Mouse (Mus musculus) heart, postnatal 0 days (tissue): ENCODE measurements around the gene Socs3. TPM values are rescaled to one million over a fixed set of nuclear protein-coding genes. Genes with fewer than 3 reads are reported as not detected.
A peak's percentile ranks its signal among the peaks of the same experiment; 100 is the strongest.

Source experiments
- ATAC-seq: fragments of 200-750 bp; cut with Nextera tagmentation; 2 replicates; pipeline ENCODE4 v1.8.0; 2017; ENCODE audit warnings: low read depth, moderate number of reproducible peaks, moderate library complexity; ENCODE audit not compliant: insufficient read depth
- DNase-seq: peaks from one replicate; pipeline ENCODE4 v3.0.0-alpha.2; 2016; ENCODE audit warnings: low spot score
- H3K27ac ChIP-seq: fragments of 300-500 bp; sonication (generic); 2 replicates; pipeline ENCODE4 v1.5.1; 2014; ENCODE audit warnings: low read depth, mild to moderate bottlenecking
- H3K27me3 ChIP-seq: fragments of 300-500 bp; sonication (generic); 2 replicates; pipeline ENCODE4 v1.6.1; 2014; ENCODE audit warnings: low read length, mixed read lengths; ENCODE audit not compliant: control insufficient read depth, insufficient read depth
- H3K36me3 ChIP-seq: fragments of 300-500 bp; sonication (generic); replicated peaks from 2 replicates; pipeline ENCODE4 v1.6.1; 2014; ENCODE audit warnings: low read length, mixed read lengths; ENCODE audit not compliant: control insufficient read depth, insufficient read depth
- H3K4me1 ChIP-seq: fragments of 300-500 bp; sonication (generic); 2 replicates; pipeline ENCODE4 v1.6.1; 2014; ENCODE audit warnings: antibody characterized with exemption; ENCODE audit not compliant: control insufficient read depth, insufficient read depth
- H3K4me2 ChIP-seq: fragments of 300-500 bp; sonication (generic); 2 replicates; pipeline ENCODE4 v1.6.1; 2014; ENCODE audit warnings: low read depth, mild to moderate bottlenecking, low read length, moderate library complexity
- H3K4me3 ChIP-seq: fragments of 300-500 bp; sonication (generic); 2 replicates; pipeline ENCODE4 v1.5.1; 2014; ENCODE audit warnings: low read depth, low read length
- H3K9ac ChIP-seq: fragments of 300-500 bp; sonication (generic); replicated peaks from 2 replicates; pipeline ENCODE4 v1.6.1; 2014; ENCODE audit warnings: low read depth, low read length, mixed read lengths
- H3K9me3 ChIP-seq: fragments of 300-500 bp; sonication (generic); replicated peaks from 2 replicates; pipeline ENCODE4 v1.6.1; 2016; ENCODE audit warnings: low read length; ENCODE audit not compliant: control insufficient read depth
- CTCF ChIP-seq: IDR thresholded peaks from 2 replicates; pipeline ENCODE4 v1.5.1; 2016; ENCODE audit warnings: antibody characterized with exemption, control low read depth, low read depth
- EP300 ChIP-seq: IDR thresholded peaks from 2 replicates; pipeline ENCODE4 v1.6.1; 2016; ENCODE audit warnings: antibody characterized with exemption, low read depth
- WGBS: fragments of 180-500 bp; shearing (Covaris S2); extraction: QIAGEN DNeasy Blood & Tissue Kit; methylation state at CpG from one replicate; pipeline ENCODE4 v1.1.7; 2014; 5-methylcytosine and 5-hydroxymethylcytosine counted together
- polyA plus RNA-seq: library from polyadenylated mRNA; unstranded; fragments of >200 nt; fragmentation: Nextera tagmentation; extraction: Ambion mirVana; gene quantifications from 2 replicates; pipeline ENCODE4 v1.2.1, GENCODE M21; 2015
- total RNA-seq: library from RNA; depleted of rRNA; stranded (reverse); fragments of >200 nt; gene quantifications from 2 replicates; pipeline ENCODE4 v1.2.3, GENCODE M21; 2014; ENCODE audit warnings: low replicate concordance

Socs3 gene
- total and polyA plus RNA-seq, 2 experiments from 2014 or later: 4.0 to 5.7 TPM

DNA sequence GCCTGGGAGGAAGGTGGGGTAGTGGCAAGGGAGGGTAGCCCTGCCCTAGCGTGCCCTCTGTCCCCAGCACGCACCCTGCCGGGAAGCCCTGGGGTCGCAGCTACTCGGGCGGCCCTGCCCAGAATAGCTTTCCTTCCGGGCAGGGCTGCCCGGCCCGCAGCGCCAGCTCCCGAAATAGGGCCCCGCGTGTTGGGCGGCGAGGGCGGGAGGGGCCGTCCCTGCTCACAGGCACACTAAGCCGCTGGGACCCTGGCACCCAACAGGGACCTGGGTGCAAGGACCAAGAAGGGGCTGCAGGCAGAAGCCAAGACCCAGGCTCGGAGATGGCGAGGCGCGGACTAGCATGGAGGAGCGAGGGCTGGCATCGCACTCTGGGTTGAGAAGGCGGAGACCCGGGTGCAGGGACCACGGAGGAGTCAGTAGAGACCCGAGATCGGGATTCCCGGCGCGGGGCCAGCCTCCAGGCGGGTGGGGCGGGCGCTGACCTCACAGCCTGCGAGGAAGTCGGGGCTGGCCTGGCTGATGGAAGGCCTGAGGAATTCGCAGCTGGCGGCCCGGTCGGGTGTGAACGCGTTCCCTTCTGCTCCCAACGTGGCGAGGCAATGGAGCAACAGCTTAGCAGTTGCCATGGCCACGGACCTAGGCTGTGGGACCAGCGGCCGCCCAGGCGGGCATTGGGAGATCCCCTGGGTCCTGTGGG lies 20.3 kb downstream of the Socs3 start:
- TF ChIP-seq EP300 (peak; percentile 21; the same call in 1 of the 2 replicates), CTCF (0 out of 2 replicates have a peak, but pooled peaks have one; percentile 9)
- ATAC-seq: peak; percentile 91
- H3K9ac ChIP-seq: peak overlapping the region; percentile 32
- H3K9me3 ChIP-seq: no peaks in the 10 kb centered on the region
- H3K4me2 ChIP-seq: peak overlapping the region; percentile 67
- 2% methylated on average over 49 of the region's 49 CpGs for WGBS
- H3K27ac ChIP-seq: peak overlapping the region; percentile 79
- peak overlapping the region; percentile 31 for H3K4me3 ChIP-seq
- peaks cover 18% of the 10 kb centered on the region for H3K4me1 ChIP-seq
- H3K27me3 ChIP-seq: no peaks in the 10 kb centered on the region
- no peaks in the 10 kb centered on the region for H3K36me3 ChIP-seq
- DNase-seq: peak; percentile 92

DNA sequence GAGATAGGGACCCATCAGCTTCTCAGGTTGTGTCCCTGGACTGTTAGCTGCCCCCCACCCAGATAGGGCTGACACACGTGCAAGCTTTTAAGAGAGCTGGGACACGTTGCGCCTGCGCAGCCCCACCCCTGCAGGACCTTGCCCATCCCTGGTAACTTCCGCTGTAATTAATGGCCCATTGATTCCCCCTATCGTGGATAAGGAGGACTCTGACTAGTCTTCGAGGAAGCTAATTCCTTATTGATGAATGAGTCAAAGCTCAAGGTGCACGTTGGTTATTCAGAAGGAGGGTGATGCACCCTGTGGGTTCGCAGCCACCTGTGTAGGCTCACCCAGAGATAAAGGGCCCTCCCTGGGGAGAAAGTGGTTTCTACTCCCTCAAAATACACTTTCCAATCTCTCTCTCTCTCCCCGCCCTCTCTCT lies 22.8 kb downstream of the Socs3 start:
- no peaks in the 10 kb centered on the region for H3K9me3 ChIP-seq
- no peak overlapping the region for H3K27ac ChIP-seq
- H3K4me3 ChIP-seq: no peak overlapping the region
- no peaks in the 10 kb centered on the region for H3K27me3 ChIP-seq
- H3K9ac ChIP-seq: no peak overlapping the region
- ATAC-seq (no peak), DNase-seq (no peak)
- 71% methylated on average over 10 of the region's 10 CpGs for WGBS
- no peak for TF ChIP-seq EP300
- TF ChIP-seq CTCF: no peak
- H3K4me1 ChIP-seq: peaks cover 12% of the 10 kb centered on the region
- H3K4me2 ChIP-seq: no peak overlapping the region
- H3K36me3 ChIP-seq: no peaks in the 10 kb centered on the region

DNA sequence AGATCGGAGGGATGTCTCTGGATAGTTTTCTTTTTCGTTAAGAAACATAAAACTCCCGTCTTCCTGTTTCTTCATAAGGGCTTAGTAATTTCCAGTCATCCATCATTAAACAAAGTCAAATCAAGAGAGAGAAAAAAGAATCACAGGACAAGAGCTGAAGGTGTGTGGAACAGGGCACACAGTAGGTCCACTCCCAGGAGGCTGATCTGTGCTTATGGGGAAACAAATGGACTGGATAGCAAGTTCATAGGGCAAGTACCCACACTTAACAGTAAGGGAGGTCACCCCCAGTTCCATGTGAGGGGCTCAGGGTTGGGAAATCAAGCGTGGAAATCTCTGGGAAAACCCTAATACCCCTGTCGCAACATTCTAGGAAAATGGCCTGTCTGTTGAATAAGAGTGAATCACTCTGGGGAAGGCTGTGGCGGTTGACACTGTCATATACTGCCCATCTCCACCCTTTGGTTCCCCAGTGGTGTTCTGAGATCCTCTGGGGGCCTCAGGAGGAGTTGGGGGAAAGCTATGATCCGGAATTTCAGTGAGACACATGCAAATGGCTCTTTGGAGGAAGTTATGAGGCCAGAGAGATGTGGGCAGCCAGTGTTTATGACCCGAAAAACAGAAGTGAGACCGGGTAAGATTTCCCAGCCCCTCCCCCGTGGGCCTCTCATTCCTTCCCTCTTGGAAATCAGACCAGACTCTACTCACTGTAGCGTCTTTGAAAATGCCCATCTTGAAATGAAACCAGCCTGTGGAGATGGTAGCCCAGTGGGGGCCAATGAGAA lies 23.5 kb downstream of the Socs3 start:
- no peak overlapping the region for H3K9ac ChIP-seq
- H3K4me3 ChIP-seq: no peak overlapping the region
- H3K36me3 ChIP-seq: no peaks in the 10 kb centered on the region
- WGBS: 79% methylated on average over 11 of the region's 11 CpGs
- TF ChIP-seq CTCF: no peak
- TF ChIP-seq EP300: no peak
- H3K9me3 ChIP-seq: no peaks in the 10 kb centered on the region
- no peaks in the 10 kb centered on the region for H3K27me3 ChIP-seq
- DNase-seq: no peak
- H3K4me1 ChIP-seq: peaks cover 12% of the 10 kb centered on the region
- ATAC-seq: no peak
- no peak overlapping the region for H3K27ac ChIP-seq
- H3K4me2 ChIP-seq: no peak overlapping the region

DNA sequence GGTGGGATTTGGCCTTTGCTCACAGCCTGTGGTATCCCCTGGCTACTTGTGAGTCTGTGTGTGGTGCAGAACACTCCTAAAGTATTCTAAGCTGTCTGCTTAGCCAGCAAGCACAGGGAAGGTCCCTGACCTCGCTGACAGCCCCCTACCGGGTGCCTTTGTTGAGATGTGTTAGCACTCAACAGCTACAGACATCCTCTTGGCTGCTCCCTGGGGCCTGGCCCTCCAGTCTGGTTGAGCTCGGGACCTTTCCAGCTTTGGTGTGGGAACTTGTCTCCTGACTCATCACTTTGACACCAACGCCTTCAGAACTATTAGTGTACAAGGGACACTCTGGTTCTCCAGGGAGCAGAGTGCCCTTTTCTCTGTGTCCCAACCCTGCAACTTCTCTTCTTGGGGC lies 28.0 kb downstream of the Socs3 start:
- Histone ChIP-seq H3K4me2 (no peak overlapping the region), H3K36me3 (no peaks in the 10 kb centered on the region), H3K4me3 (no peak overlapping the region), H3K27me3 (no peaks in the 10 kb centered on the region), H3K9me3 (no peaks in the 10 kb centered on the region), H3K9ac (no peak overlapping the region), H3K4me1 (peaks cover 8% of the 10 kb centered on the region; the same call in 1 of the 2 replicates), H3K27ac (no peak overlapping the region)
- ATAC-seq: no peak
- WGBS: 28% methylated on average over 4 of the region's 4 CpGs
- DNase-seq: no peak
- no peak for TF ChIP-seq CTCF
- TF ChIP-seq EP300: no peak

DNA sequence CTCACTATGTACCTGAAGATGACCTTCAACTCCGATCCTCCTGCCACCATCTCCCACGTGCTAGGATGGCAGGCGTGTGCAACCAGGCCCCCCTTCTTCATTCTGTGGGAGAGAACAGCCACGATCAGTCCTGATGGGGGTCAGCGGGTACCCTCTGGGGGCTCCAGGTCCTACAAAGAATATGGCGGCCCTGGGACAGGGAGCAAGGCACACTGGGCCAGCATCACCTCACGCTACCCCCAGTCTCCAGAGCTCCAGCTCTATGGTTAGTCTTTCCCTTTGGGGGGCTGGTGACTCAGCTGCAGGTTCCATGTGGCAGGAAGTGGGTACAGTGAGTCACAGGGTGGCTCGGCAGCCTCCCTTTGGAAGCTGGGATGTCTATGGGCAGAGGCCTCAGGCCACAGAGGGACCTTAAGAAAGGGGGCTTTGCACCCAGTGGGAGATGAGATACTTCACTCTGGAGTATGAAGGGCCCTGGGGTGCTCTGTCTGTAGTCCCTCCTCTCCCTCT lies 28.5 kb downstream of the Socs3 start:
- Histone ChIP-seq H3K9me3 (no peaks in the 10 kb centered on the region), H3K4me3 (no peak overlapping the region), H3K27ac (no peak overlapping the region), H3K9ac (no peak overlapping the region), H3K27me3 (no peaks in the 10 kb centered on the region), H3K4me1 (peaks cover 10% of the 10 kb centered on the region), H3K36me3 (no peaks in the 10 kb centered on the region), H3K4me2 (no peak overlapping the region)
- 92% methylated on average over 8 of the region's 8 CpGs for WGBS
- DNase-seq (no peak), ATAC-seq (no peak)
- TF ChIP-seq EP300 (no peak), CTCF (no peak)
